Mouse (Mus musculus): Measurements from ENCODE around the gene Gstm7.

Gstm7 gene

DNA sequence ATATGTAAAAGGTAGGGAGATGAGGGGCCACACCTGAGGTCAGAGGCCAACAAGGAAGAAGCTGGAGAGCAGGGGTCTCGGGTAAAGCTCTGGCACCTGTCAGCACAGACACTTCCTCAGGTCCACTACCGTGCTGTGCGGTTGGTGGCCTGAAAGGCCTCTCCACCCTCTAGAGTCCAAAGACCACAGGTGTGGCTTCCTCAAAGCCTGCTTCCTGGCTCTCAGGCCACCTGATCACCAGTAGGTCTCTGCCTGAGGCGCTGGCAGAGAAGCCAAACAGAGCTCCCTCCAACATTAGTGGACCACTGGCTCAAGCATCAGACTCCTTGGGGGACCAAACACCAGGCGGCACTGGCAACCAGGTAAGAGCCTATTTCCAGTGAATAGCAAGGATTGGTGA is 54.6 kb downstream of the Gstm7 start, which contains the start of gene Eps8l3:
Gene Eps8l3 (plus strand): TSS at position 225 of the 400 bp plus-strand sequence.
- no peak for DNase-seq (ENCODE audit: low spot score)

Data from adipocyte (in vitro differentiated cells).